Mouse (Mus musculus) CD4-positive, CD25-positive, alpha-beta regulatory T cell, adult 2 months (primary cell): Measurements from ENCODE around the gene Dgcr2.

ENCODE experiments used
- DNase-seq: peaks from one replicate; pipeline ENCODE4 v3.0.0-alpha.2; 2012; ENCODE audit warnings: low read depth, low spot score

Dgcr2 gene

GRCm38 (mm10) chr16:17898462-17898861, at the start of gene Dgcr2, which contains the start of gene Tssk2:
Gene Dgcr2, minus strand, starts transcription at chr16:17898562.
Gene Tssk2, plus strand, starts transcription at chr16:17898637.
- no peak for DNase-seq

DNA sequence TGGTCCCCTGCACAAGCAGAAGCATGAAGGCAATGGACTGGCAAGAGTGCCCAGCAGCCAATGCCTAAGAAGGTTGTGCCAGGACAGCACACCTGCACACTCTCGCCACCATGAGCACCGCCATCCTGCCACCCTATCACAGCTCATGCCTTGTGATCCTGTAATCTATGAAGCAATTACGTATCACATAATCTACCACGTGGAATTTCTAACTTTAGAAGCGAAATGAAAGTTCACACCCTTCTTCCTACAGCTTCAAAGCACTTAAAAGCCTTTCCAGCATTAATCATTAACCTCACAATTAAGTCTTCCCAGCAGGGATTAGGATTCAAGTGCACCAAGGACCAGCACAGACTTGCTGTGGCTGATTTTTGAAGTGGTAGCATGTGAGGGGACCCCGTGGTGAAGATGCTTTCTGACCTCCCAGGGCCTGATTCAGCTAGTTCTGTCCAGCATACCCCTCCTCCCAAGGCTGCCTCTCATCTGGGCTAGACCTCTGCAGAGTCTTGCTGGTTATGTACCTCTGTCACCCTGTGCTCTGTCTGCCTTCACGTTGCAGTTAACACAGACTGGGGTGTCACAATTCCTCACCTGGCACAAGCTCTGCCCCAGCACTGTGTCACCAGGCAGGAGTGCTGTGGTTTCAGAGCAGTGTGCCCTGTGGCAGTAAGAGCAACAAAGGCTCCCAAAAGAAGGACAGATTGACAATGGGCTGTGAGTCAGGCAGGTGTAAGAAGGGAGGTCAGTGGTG, 46.9 kb upstream of the Dgcr2 start:
- DNase-seq, result no peak

DNA sequence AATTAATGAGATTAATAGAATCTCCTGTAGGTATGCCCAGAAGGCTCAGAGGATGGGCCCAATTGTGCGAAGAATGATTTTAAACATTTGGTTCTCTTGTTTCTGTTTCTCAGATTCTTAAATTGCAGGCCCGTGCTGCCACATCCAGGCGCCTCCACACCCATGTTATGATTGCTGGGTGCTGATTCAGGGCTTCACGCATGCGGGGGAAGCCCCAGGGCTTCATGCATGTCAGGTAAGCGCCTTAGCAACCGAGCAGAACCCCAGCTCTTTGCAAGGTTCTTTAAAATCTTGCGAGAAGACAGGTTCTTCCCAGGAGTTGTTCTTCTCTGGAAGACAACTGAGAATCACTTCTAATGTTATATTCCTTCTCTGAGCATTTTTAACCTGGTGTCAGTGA, 45.1 kb upstream of the Dgcr2 start:
- no peak for DNase-seq

DNA sequence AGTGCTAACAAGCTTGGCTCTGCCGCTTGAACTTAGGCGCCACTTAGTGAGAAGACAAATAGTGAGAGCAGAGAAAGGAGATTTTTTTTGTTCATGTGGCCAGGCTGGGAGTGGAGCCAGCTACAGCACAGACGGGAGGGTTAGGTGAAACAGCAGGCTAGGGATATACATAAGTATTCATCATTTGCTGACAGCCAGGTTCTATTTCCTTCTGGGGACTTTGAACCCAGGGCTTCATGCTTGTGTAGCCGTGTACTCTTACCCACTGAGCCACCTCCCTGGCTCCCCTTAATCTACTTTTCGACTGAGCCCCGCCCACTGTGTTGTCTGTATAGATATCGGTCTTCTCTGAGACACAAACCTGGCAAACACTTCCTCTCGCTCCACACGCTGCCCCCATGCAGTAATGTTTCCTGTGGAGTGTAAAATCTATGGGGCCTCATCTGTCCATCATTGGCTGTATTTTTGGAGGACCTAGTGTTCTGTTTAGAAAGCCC, 40.9 kb upstream of the Dgcr2 start:
- DNase-seq, result no peak

- peak; percentile 85 for DNase-seq
These were observed 40.5 kb upstream of the Dgcr2 start for GRCm38 (mm10) chr16:17938821-17939220.

GRCm38 (mm10) chr16:17938187-17938586, 39.8 kb upstream of the Dgcr2 start:
- no peak for DNase-seq

DNA sequence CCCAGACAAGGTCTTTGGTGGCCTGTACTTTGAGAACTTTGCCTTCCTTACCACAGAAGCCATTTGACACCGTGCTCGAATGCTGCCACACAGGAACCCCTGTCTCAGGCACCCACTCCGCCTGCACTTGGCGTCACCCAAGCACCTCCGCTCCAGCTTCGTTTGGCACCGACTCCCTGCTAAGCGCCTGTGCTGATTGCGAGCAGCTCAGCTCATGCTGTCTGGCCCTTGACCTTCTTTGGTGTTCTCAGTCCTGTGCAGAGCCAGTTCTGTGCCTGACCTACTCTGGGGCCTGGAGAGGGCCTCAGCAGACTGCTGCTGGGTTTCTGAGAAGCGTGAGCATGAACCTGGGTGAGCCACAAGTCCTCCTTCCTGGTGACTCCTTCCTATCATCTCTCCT, 38.4 kb upstream of the Dgcr2 start:
- DNase-seq, result no peak

DNA sequence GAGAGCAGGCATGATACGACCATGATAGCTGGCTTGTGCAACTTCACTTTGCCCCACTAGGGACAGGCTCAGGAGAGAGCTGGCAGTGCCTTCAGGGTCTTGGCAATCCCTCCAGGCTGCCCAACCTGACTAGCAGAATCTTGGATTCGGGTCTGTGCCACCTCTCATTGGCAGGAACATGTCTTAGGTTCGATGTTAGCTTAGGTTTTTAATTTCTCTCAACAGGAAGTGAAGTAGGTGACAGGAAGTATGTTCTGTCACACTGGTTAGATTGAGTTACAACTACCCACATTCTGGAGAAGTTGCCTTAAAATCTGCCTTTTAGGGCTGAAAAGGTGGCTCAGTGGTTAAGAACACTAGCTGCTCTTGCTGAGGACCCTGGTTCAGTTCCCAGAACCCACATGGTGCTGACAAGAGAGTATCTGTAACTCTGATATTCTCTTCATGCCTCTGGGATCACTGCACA, 36.1 kb upstream of the Dgcr2 start:
- DNase-seq, result peak; percentile 39

DNA sequence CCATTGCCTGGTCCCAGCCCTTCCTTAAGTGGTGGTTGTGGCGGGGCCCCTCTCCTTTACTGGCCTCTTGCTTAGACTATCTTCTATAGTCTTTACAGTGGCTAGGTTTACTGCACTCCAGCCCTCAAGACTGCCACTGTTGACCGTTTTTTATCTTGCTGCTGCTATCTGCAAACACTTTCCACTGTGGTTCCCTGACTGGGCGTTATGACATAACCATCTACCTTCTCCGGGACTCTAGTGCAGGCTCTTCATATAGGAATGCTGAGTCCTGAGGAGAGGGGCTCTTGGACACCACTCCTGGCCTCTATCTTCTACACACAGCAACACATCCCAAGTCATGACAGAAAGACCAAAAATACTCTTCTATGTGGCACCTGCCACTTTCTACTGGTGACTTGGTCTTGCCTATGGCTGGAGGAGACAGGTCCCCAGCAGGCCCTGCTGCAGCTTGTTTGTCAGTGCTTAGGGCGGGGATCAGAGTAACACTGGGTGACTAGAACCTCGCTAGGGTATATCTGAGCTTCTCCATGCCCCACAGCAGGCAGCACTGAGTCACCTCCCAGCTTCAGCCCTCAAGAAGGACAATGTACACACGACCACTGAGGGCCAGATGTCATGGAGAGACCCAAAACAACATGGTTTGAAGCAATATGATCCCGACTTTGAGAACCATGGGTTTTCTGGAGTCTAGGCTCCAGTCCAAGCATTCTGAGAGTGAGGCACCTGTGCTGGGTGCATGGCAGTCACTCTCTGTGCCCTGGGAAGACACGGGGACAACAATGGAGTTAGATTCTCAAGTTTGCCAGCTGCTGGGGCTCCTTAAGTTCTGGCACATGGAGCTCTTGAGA, 35.5 kb upstream of the Dgcr2 start:
- DNase-seq, result no peak

DNA sequence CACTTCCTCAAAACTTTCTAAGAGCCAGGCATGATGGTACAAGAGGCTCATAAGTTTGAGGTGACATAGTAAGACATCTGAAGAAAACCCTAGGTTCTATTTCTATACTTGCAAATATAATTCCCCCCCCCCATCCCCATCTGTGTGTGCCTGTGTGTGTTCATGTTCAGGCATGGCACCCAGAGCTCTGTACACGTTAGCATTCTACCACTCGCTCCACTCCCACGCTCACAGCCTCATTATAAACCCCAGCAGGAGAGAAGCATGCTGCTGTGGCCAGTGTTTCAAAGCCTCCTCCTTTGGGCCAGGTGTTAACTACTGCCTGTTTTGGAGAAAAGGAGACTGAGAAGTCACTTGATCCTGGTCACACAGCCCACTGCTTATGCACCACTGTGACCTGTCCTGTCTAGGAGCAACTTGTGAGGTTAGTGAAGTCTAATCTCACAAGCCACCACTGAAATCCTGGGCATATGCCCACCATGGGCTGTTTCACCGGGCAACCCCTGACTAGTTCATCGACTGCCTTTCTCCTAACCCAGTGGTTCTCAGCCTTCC, 33.6 kb upstream of the Dgcr2 start:
- DNase-seq, result no peak

GRCm38 (mm10) chr16:17929631-17930030, 31.3 kb upstream of the Dgcr2 start:
- DNase-seq, result no peak

- DNase-seq, result no peak
These were observed 30.8 kb upstream of the Dgcr2 start for GRCm38 (mm10) chr16:17929211-17929610.

- DNase-seq, result peak; percentile 91
These were observed 30.3 kb upstream of the Dgcr2 start for GRCm38 (mm10) chr16:17928627-17929104.

- DNase-seq, result peak; percentile 69
These were observed 29.8 kb upstream of the Dgcr2 start, which contains the start of gene Slc25a1 for GRCm38 (mm10) chr16:17928087-17928580. Gene Slc25a1, minus strand, starts transcription at chr16:17928219.

GRCm38 (mm10) chr16:17927351-17928082, 29.2 kb upstream of the Dgcr2 start:
- DNase-seq, result peak; percentile 59

- no peak for DNase-seq
These were observed 23.8 kb upstream of the Dgcr2 start for GRCm38 (mm10) chr16:17922163-17922538.

GRCm38 (mm10) chr16:17921325-17922162, 23.2 kb upstream of the Dgcr2 start:
- peak; percentile 99 for DNase-seq

DNA sequence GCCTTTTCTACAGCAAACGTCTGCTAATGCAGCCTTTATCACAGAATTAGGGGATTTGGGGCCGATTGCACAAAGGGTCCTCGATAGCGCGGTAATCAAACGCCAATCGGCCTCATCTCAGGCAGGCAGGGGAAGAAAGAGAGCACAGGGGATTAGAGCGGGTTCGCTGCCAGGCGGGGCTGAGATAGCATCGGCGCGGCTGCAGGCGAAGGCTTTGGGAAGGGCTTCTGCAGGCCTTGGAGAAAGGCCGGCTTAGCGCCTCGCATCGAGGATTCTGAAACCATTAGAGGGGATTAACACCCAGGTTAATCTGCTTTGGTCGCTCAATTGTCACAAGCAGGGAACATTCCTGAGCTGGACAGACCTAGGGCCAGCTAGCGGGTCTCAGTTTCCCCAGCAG, 22.2 kb upstream of the Dgcr2 start:
- no peak for DNase-seq

GRCm38 (mm10) chr16:17914307-17915249, 16.2 kb upstream of the Dgcr2 start, which contains the start of gene Gsc2:
Gene Gsc2, minus strand, starts transcription at chr16:17915059.
- DNase-seq, result peak; percentile 54
